Mouse (Mus musculus): ENCODE data around the gene Thoc2.

GRCm38 (mm10) chrX:41910981-41911380 is 9.5 kb downstream of the Thoc2 start:
- TF ChIP-seq CTCF (IDR thresholded peaks at IDR 0.05; ENCODE audit: control insufficient read depth, insufficient read depth, insufficient replicate concordance, low read depth, low read length), result no peak
- no peak for TF ChIP-seq POLR2A (IDR thresholded peaks at IDR 0.05; ENCODE audit: control insufficient read depth, low read depth, low read length)

Data from testis, adult 2 months (tissue).